Mouse (Mus musculus) lung, embryonic 14.5 days (tissue): ENCODE data around the gene Smok2a. TPM values are rescaled to one million over a fixed set of nuclear protein-coding genes. Genes with fewer than 3 reads are reported as not detected.
"Not testable (repeated sequence)": the region's sequence is repeated elsewhere in the genome, so short reads cannot be mapped to it uniquely, and the experiment has no call there.

Source experiments
- ATAC-seq: fragments of 200-750 bp; cut with Nextera tagmentation; 2 replicates; pipeline ENCODE4 v1.8.0; 2017; ENCODE audit warnings: mild to moderate bottlenecking, moderate TSS enrichment, moderate library complexity; ENCODE audit not compliant: insufficient read depth
- DNase-seq: peaks from one replicate; pipeline ENCODE4 v3.0.0-alpha.2; 2015
- H3K27ac ChIP-seq: fragments of 300-500 bp; sonication (generic); 2 replicates; pipeline ENCODE4 v1.5.1; 2014; ENCODE audit warnings: low read depth, mild to moderate bottlenecking, moderate library complexity
- H3K27me3 ChIP-seq: fragments of 300-500 bp; sonication (generic); 2 replicates; pipeline ENCODE4 v1.6.1; 2014; ENCODE audit warnings: low read length, control low read depth; ENCODE audit not compliant: insufficient read depth
- H3K36me3 ChIP-seq: fragments of 300-500 bp; sonication (generic); 2 replicates; pipeline ENCODE4 v1.6.1; 2014; ENCODE audit warnings: control low read depth; ENCODE audit not compliant: insufficient read depth
- H3K4me1 ChIP-seq: fragments of 300-500 bp; sonication (generic); 2 replicates; pipeline ENCODE4 v1.6.1; 2014; ENCODE audit warnings: antibody characterized with exemption, control low read depth; ENCODE audit not compliant: insufficient read depth
- H3K4me2 ChIP-seq: fragments of 300-500 bp; sonication (generic); 2 replicates; pipeline ENCODE4 v1.6.1; 2014; ENCODE audit warnings: mild to moderate bottlenecking
- H3K4me3 ChIP-seq: fragments of 300-500 bp; sonication (generic); 2 replicates; pipeline ENCODE4 v1.5.1; 2014; ENCODE audit warnings: low read depth, low read length
- H3K9ac ChIP-seq: fragments of 300-500 bp; sonication (generic); 2 replicates; pipeline ENCODE4 v1.6.1; 2014
- H3K9me3 ChIP-seq: fragments of 300-500 bp; sonication (generic); 2 replicates; pipeline ENCODE4 v1.6.1; 2016; ENCODE audit warnings: low read depth, low read length, control low read depth
- CTCF ChIP-seq: IDR thresholded peaks from 2 replicates; pipeline ENCODE4 v1.5.1; 2016; ENCODE audit warnings: antibody characterized with exemption, low read depth
- WGBS: fragments of 180-500 bp; shearing (Covaris S2); extraction: QIAGEN DNeasy Blood & Tissue Kit; methylation state at CpG from one replicate; pipeline ENCODE4 v1.1.7; 2014; 5-methylcytosine and 5-hydroxymethylcytosine counted together
- polyA plus RNA-seq: library from polyadenylated mRNA; unstranded; fragments of >200 nt; fragmentation: Nextera tagmentation; extraction: Ambion mirVana; gene quantifications from 2 replicates; pipeline ENCODE4 v1.2.1, GENCODE M21; 2014

Smok2a gene
- polyA plus RNA-seq: not detected in 2 replicates

DNA sequence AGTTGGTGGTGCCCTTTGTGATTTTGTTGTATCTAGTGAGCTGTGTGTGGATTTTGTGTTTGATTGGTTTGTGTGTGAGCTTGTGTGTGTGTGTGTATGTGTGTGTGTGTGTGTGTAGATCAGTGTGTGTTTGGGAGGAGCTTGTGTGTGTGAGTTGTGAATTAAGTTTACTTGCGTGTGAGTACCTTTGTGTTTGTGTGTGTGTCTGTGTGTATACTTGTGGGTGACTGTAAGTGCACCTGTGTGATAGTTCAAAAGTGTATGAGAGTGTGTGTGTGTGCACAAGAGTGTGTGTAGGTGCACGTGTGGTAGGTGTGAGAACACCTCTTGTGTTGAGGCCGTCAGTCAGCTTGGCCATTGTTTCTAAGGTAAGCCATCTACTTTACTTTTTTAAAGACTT, at the start of gene Smok2a:
Smok2a (plus strand) TSS at position 301 of the 400 bp plus-strand sequence.
- peaks cover 52% of the 10 kb centered on the region for H3K9me3 ChIP-seq
- TF ChIP-seq CTCF: no peak
- WGBS: 81% methylated on average over 3 of the region's 3 CpGs

DNA sequence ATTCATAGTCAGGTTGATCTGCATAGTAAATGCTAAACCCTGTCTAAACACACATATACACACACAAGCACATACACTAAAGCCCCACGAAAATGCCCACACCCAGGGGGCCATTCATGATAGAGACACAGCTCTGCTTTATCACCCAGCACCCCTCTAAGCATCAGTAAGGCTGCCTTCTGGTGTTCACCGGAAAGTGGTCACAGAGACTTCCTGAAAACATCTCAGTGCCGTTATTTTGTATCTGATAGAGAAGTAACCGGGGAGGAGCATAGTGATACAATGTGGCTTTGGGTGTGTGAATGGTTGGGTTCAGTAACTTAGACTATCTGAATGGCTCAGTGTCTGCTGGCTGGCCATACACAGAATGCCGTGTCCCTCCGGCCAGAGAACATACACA, 47.4 kb upstream of the Smok2a start:
- H3K9ac ChIP-seq: not testable (repeated sequence)

More for the DNA sequence above, at the start of gene Smok2a:
- H3K4me2 ChIP-seq: no peak within 1 kb of the TSS
- no peak within 1 kb of the TSS for H3K4me3 ChIP-seq
- H3K9ac ChIP-seq: no peak within 1 kb of the TSS
- H3K36me3 ChIP-seq: no peaks in the 10 kb centered on the region
- H3K27me3 ChIP-seq: no peaks in the 10 kb centered on the region
- no peak within 1 kb of the TSS for H3K27ac ChIP-seq
- ATAC-seq (no peak), DNase-seq (no peak)
- no peaks in the 10 kb centered on the region for H3K4me1 ChIP-seq

DNA sequence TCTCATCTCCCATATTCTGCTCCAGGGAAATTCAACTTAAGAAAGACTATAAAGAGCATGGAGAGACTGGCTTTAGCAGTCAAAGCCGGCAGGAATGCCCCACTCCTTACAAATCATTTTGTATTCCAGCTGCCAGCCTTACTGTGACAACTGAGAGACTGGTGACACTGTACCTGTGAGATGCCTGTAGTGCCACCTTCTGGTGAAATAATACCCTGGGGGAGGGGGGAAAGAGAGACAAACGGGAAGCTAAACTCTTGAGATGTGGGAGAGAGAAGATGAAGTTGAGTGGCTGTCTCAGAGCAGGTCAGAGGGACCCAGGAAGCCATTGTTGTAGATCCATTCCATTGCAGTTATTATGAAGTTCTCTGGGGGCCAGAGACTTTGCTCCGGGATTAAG, 47.0 kb upstream of the Smok2a start:
- not testable (repeated sequence) for H3K36me3 ChIP-seq, H3K9me3 ChIP-seq, DNase-seq, H3K4me2 ChIP-seq, H3K4me3 ChIP-seq, H3K27me3 ChIP-seq, ATAC-seq, H3K27ac ChIP-seq, H3K4me1 ChIP-seq, H3K9ac ChIP-seq
- WGBS: 39% methylated on average over 1 of the region's 3 CpGs

More for the DNA sequence above, 47.4 kb upstream of the Smok2a start:
- H3K9me3 ChIP-seq, H3K4me2 ChIP-seq, DNase-seq, H3K27ac ChIP-seq, H3K4me1 ChIP-seq, H3K4me3 ChIP-seq, ATAC-seq, H3K36me3 ChIP-seq, H3K27me3 ChIP-seq: not testable (repeated sequence)
- 82% methylated on average over 6 of the region's 6 CpGs for WGBS

- H3K27ac ChIP-seq, H3K36me3 ChIP-seq, H3K4me1 ChIP-seq, DNase-seq, ATAC-seq, H3K9ac ChIP-seq, H3K9me3 ChIP-seq, H3K4me2 ChIP-seq, H3K4me3 ChIP-seq, H3K27me3 ChIP-seq: not testable (repeated sequence)
- no CpG with 5 or more reads among the region's 1 CpGs for WGBS
Measured at GRCm38 (mm10) chr17:13175609-13176008, 45.4 kb upstream of the Smok2a start.

DNA sequence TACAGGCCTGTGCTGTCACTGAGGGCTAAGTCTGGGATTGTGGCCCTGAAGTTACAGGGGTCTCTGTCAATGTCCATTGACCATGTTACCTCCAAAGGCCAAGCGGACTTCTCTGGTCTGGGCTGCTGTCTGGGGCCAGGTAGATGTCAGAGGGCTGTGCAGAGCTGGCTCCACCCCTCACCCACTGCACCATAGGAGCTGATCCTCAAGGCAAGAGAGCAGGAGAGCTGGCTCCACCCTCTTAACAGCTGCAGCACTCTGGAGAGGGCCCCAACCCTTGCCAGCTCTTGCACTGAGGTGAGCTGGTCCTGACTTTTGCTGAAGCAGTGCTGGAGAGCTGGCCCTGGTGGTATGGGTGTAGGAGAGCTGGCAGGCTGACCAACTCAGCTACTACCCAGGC, 43.2 kb upstream of the Smok2a start:
- H3K9ac ChIP-seq, DNase-seq, H3K4me3 ChIP-seq, H3K36me3 ChIP-seq, H3K27ac ChIP-seq, H3K27me3 ChIP-seq, H3K4me1 ChIP-seq, H3K4me2 ChIP-seq, H3K9me3 ChIP-seq: not testable (repeated sequence)
- WGBS: 34% methylated on average over 1 of the region's 1 CpGs
- ATAC-seq: peak; percentile 53; the same call in 1 of the 2 replicates

DNA sequence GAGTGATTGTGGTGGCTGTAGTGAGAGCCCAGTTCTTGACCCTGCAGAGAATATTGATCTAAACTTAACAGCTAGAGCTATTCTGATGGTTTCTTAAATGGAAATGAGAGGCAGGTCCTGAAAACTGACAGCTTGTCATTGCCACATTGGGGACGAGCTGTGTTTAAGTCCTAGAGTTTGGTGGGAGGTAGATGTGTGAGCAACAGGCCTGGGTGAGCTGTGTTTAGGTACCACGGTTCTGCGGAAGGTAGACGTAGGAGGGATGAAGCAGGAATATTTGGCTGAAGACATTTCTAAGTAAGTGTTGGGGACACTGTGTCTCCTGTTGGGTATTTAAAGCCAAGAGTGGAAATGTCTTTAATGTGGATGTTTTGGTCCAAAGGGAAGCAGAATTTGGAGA, 42.0 kb upstream of the Smok2a start:
- not testable (repeated sequence) for H3K4me2 ChIP-seq, ATAC-seq, DNase-seq, H3K9me3 ChIP-seq, H3K36me3 ChIP-seq, H3K9ac ChIP-seq, H3K4me3 ChIP-seq, H3K4me1 ChIP-seq, H3K27ac ChIP-seq, H3K27me3 ChIP-seq
- WGBS: 75% methylated on average over 4 of the region's 4 CpGs

DNA sequence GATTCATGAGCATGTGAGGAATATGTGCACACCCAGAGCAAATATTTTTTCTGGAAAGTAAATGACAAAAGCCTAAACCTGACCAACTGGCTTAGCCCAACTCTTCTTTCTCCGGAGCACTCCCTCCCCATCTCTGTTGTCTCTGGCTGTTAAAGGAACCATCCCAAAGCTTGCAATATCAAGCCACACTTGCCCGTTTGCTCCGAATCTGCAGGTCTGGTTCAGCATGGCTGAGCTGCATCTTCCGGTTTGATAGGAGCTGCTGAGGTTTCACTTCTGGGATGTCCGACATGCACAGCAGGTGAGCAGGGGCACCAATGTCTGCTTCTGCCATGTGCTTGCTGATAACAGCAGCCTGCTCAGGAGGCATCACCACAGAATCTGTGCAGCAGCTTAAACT, 40.5 kb upstream of the Smok2a start:
- not testable (repeated sequence) for H3K27ac ChIP-seq, H3K4me1 ChIP-seq, H3K27me3 ChIP-seq, H3K4me3 ChIP-seq, H3K9ac ChIP-seq, H3K36me3 ChIP-seq, ATAC-seq, H3K4me2 ChIP-seq, H3K9me3 ChIP-seq, DNase-seq
- 86% methylated on average over 5 of the region's 5 CpGs for WGBS

- whole genome bisulfite sequencing: 47% methylated on average over 2 of the region's 4 CpGs
- H3K9ac ChIP-seq, DNase-seq, H3K4me3 ChIP-seq, H3K27ac ChIP-seq, H3K27me3 ChIP-seq, H3K4me2 ChIP-seq, H3K9me3 ChIP-seq, H3K36me3 ChIP-seq, ATAC-seq, H3K4me1 ChIP-seq: not testable (repeated sequence)
Measured at GRCm38 (mm10) chr17:13182712-13183111, 38.3 kb upstream of the Smok2a start.

GRCm38 (mm10) chr17:13184514-13184913, 36.5 kb upstream of the Smok2a start:
- not testable (repeated sequence) for H3K4me2 ChIP-seq, H3K36me3 ChIP-seq, H3K9ac ChIP-seq, ATAC-seq, H3K27ac ChIP-seq, H3K4me3 ChIP-seq, H3K9me3 ChIP-seq, H3K27me3 ChIP-seq, DNase-seq, H3K4me1 ChIP-seq
- WGBS: 87% methylated on average over 4 of the region's 5 CpGs

- not testable (repeated sequence) for H3K4me3 ChIP-seq, H3K27ac ChIP-seq, H3K27me3 ChIP-seq, H3K4me2 ChIP-seq, H3K9me3 ChIP-seq, DNase-seq, H3K36me3 ChIP-seq, ATAC-seq, H3K9ac ChIP-seq, H3K4me1 ChIP-seq
- WGBS: 76% methylated on average over 6 of the region's 6 CpGs
Measured at GRCm38 (mm10) chr17:13186541-13186940, 34.4 kb upstream of the Smok2a start.

- H3K27me3 ChIP-seq, H3K4me3 ChIP-seq, H3K4me2 ChIP-seq, H3K9ac ChIP-seq, ATAC-seq, H3K27ac ChIP-seq, H3K4me1 ChIP-seq, H3K9me3 ChIP-seq, H3K36me3 ChIP-seq: not testable (repeated sequence)
- peak; percentile 7 for DNase-seq
- WGBS: 57% methylated on average over 6 of the region's 6 CpGs
Measured at GRCm38 (mm10) chr17:13187621-13188020, 33.4 kb upstream of the Smok2a start.
